31 mouse cellular contexts compared by ENCODE assay signal in the genomic region with DNA sequence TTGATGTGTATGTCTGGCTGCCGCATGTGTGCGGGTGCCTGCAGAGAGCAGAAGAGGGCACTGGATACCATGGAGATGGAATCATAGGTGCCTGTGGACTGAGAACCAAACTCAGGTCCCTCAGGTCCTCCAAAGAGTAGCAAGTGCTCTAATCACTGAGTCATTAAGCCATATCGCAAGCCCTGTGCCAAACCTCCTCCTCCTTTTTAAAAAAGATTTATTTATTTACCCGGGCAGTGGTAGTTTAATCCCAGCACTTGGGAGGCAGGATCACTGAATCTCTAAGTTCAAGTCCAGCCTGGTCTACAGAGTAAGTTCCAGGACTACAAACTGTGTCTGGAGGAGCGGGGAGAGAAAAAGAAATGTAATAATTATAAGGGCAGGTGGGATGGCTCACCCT. TPM values are rescaled to one million over a fixed set of nuclear protein-coding genes. Genes with fewer than 3 reads are reported as not detected.
"Had no signal": no experiment of that assay in that cellular context is flagged by ENCODE, and none has a peak within 500 bp of the region (broad histone marks: within the 10 kb centered on the region; RNA-seq: fewer than 3 reads in every experiment).

No protein-coding gene starts in this region.

- H3K27ac ChIP-seq: embryonic facial prominence, embryonic 10.5 days; embryonic facial prominence, embryonic 12.5 days; embryonic facial prominence, embryonic 13.5 days; embryonic facial prominence, embryonic 15.5 days; forebrain, embryonic 10.5 days; forebrain, embryonic 12.5 days; forebrain, embryonic 13.5 days; forebrain, embryonic 15.5 days; gastrocnemius, adult 2 months; heart, adult 2 months had no signal

- H3K4me3 ChIP-seq: embryonic facial prominence, embryonic 10.5 days; embryonic facial prominence, embryonic 12.5 days; embryonic facial prominence, embryonic 13.5 days; embryonic facial prominence, embryonic 15.5 days; erythroblast, embryonic 14.5 days; forebrain, embryonic 10.5 days; forebrain, embryonic 12.5 days; forebrain, embryonic 13.5 days; forebrain, embryonic 15.5 days; gastrocnemius, adult 2 months; heart, adult 2 months had no signal

- H3K9ac ChIP-seq: embryonic facial prominence, embryonic 12.5 days; embryonic facial prominence, embryonic 13.5 days; embryonic facial prominence, embryonic 15.5 days; forebrain, embryonic 12.5 days; forebrain, embryonic 13.5 days; forebrain, embryonic 15.5 days; forebrain, postnatal 0 days had no signal

- DNase-seq: cerebellum, adult 2 months; cerebellum, adult 8-10 months; cerebellum, adult 9-10 months; cerebellum, adult 9-11 months; cerebellum, postnatal 10 days; cerebellum, postnatal 14 days; cerebellum, postnatal 25 days; cerebellum, postnatal 36 days; embryo, embryonic 11 days; forebrain, postnatal 0 days; gastrocnemius, adult 2 months; gastrocnemius, postnatal 10 days; gastrocnemius, postnatal 14 days; gastrocnemius, postnatal 25 days; gastrocnemius, postnatal 36 days; heart, adult 18-20 months; heart, adult 2 months had no signal

- H3K27me3 ChIP-seq: embryonic facial prominence, embryonic 12.5 days; embryonic facial prominence, embryonic 13.5 days; embryonic facial prominence, embryonic 15.5 days; forebrain, embryonic 12.5 days; forebrain, embryonic 13.5 days; forebrain, embryonic 15.5 days had no signal

- H3K9me3 ChIP-seq: embryonic facial prominence, embryonic 10.5 days; embryonic facial prominence, embryonic 12.5 days; embryonic facial prominence, embryonic 13.5 days; embryonic facial prominence, embryonic 15.5 days; forebrain, embryonic 10.5 days; forebrain, embryonic 12.5 days; forebrain, embryonic 13.5 days; forebrain, embryonic 15.5 days had no signal

- H3K4me2 ChIP-seq: embryonic facial prominence, embryonic 12.5 days; embryonic facial prominence, embryonic 13.5 days; embryonic facial prominence, embryonic 15.5 days; forebrain, embryonic 12.5 days; forebrain, embryonic 13.5 days; forebrain, embryonic 15.5 days had no signal

- ATAC-seq: forebrain, embryonic 13.5 days; forebrain, embryonic 14.5 days; forebrain, embryonic 15.5 days; forebrain, embryonic 16.5 days; forebrain, postnatal 0 days had no signal

RNA-seq across cellular contexts. Expression of a gene that starts 36.6 kb away (rescaled TPM):
- total RNA-seq: gastrocnemius, adult 18-20 months; gastrocnemius, adult 2 months; gastrocnemius, adult 8-10 months; gastrocnemius, postnatal 10 days; gastrocnemius, postnatal 14 days; gastrocnemius, postnatal 25 days; gastrocnemius, postnatal 36 days; granulocyte monocyte progenitor cell, adult 5-6 weeks had no signal
